Mouse (Mus musculus) Muller cell, postnatal 12 days (primary cell): ENCODE measurements at regions not wholly inside any gene's neighbourhood (a gene's known extent, or its start where the extent isn't known, plus 50 kb on each side); places are given as distances from the start of the nearest gene placed in this dataset.
A peak's percentile ranks its signal among the peaks of the same experiment; 100 is the strongest.

Experiments used
- DNase-seq: peaks from one replicate; pipeline ENCODE4 v3.0.0-alpha.2; 2015; ENCODE audit errors: inconsistent ontology term

- DNase-seq = no peak
Measured at GRCm38 (mm10) chr14:111877524-111877923, 202.6 kb downstream of the Slitrk5 start.

- peak; percentile 77 for DNase-seq
Measured at GRCm38 (mm10) chr14:111878033-111878432, 203.1 kb downstream of the Slitrk5 start.

- DNase-seq = no peak
Measured at GRCm38 (mm10) chr14:111883952-111884351, 209.1 kb downstream of the Slitrk5 start.

GRCm38 (mm10) chr14:111887688-111888087, 212.8 kb downstream of the Slitrk5 start:
- DNase-seq = no peak

- DNase-seq = no peak
Measured at GRCm38 (mm10) chr14:111888781-111889180, 213.9 kb downstream of the Slitrk5 start.
